Mouse (Mus musculus) liver, embryonic 11.5 days (tissue): Measurements from ENCODE around the gene Hist1h3a. TPM values are rescaled to one million over a fixed set of nuclear protein-coding genes. Genes with fewer than 3 reads are reported as not detected.

ENCODE experiments used
- ATAC-seq: fragments of 200-750 bp; cut with Nextera tagmentation; replicated peaks from 2 replicates; pipeline ENCODE4 v1.8.0; 2017; ENCODE audit warnings: moderate number of reproducible peaks, mild to moderate bottlenecking, moderate TSS enrichment, moderate library complexity; ENCODE audit not compliant: low FRiP score
- DNase-seq: peaks from one replicate; pipeline ENCODE4 v3.0.0-alpha.2; 2017; ENCODE audit warnings: low spot score
- H3K27ac ChIP-seq: fragments of 300-500 bp; sonication (generic); 2 replicates; pipeline ENCODE4 v1.5.1; 2014; ENCODE audit warnings: mild to moderate bottlenecking, low read depth, low read length, control low read depth
- H3K27me3 ChIP-seq: fragments of 300-500 bp; sonication (generic); replicated peaks from 2 replicates; pipeline ENCODE4 v1.6.1; 2014; ENCODE audit warnings: low read length, mixed read lengths; ENCODE audit not compliant: control insufficient read depth, insufficient read depth
- H3K36me3 ChIP-seq: fragments of 300-500 bp; sonication (generic); 2 replicates; pipeline ENCODE4 v1.6.1; 2014; ENCODE audit warnings: mild to moderate bottlenecking, low read length, moderate library complexity, mixed read lengths; ENCODE audit not compliant: control insufficient read depth, insufficient read depth
- H3K4me1 ChIP-seq: fragments of 300-500 bp; sonication (generic); replicated peaks from 2 replicates; pipeline ENCODE4 v1.6.1; 2014; ENCODE audit warnings: low read length, mixed read lengths; ENCODE audit not compliant: control insufficient read depth, insufficient read depth
- H3K4me2 ChIP-seq: fragments of 300-500 bp; sonication (generic); 2 replicates; pipeline ENCODE4 v1.6.1; 2014; ENCODE audit warnings: mild to moderate bottlenecking, control low read depth, moderate library complexity
- H3K4me3 ChIP-seq: fragments of 300-500 bp; sonication (generic); 2 replicates; pipeline ENCODE4 v1.5.1; 2014; ENCODE audit warnings: low read depth, low read length, control low read depth
- H3K9ac ChIP-seq: fragments of 300-500 bp; sonication (generic); 2 replicates; pipeline ENCODE4 v1.6.1; 2014; ENCODE audit warnings: low read depth, low read length, control low read depth
- H3K9me3 ChIP-seq: fragments of 300-500 bp; sonication (generic); 2 replicates; pipeline ENCODE4 v1.6.1; 2016; ENCODE audit warnings: low read length, inconsistent platforms, mixed read lengths; ENCODE audit not compliant: control insufficient read depth
- WGBS: fragments of 180-500 bp; shearing (Covaris S2); extraction: QIAGEN DNeasy Blood & Tissue Kit; methylation state at CpG from one replicate; pipeline ENCODE4 v1.1.7; 2014; 5-methylcytosine and 5-hydroxymethylcytosine counted together
- polyA plus RNA-seq: library from polyadenylated mRNA; unstranded; fragments of >200 nt; fragmentation: Nextera tagmentation; extraction: Ambion mirVana; gene quantifications from 2 replicates; pipeline ENCODE4 v1.2.1, GENCODE M21; 2014

Gene Hist1h3a
- polyA plus RNA-seq, 1 experiment from 2014 or later = 8.8 TPM

DNA sequence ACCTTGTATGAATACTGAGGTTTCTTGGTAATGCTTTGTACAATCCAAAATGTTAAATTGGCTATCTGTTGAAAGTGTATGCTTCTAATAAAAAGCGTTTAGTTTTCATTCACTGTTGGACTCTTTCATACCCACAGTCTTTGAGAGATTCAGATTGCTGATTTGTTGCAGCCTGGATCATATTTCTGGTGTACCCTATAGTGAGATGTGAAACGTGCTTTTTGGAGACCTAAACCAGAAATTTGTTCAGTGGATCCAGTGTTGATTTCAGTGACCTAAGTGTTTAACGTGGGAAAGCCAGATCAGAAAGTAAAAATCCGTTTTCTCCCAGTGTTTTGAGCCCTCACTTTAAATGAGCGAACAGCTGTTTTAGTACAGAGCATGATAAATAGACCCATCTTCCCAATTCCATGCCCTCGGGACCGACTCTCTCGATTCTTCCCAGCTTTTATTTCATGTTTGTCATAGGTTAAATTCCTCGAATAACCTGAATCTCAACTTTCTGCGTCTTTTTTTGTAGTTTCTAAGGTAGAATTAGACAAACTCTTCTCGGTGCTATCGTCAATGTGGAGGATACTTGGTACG lies 21.8 kb downstream of the Hist1h3a start:
- no peaks in the 10 kb centered on the region for H3K27me3 ChIP-seq
- H3K4me2 ChIP-seq = peak overlapping the region; percentile 91
- 23% methylated on average over 13 of the region's 13 CpGs for WGBS
- H3K4me3 ChIP-seq = peak overlapping the region; percentile 52
- no peaks in the 10 kb centered on the region for H3K36me3 ChIP-seq
- ATAC-seq (no peak), DNase-seq (no peak)
- no peaks in the 10 kb centered on the region for H3K9me3 ChIP-seq
- H3K4me1 ChIP-seq = peaks cover 7% of the 10 kb centered on the region
- peak overlapping the region; percentile 100 for H3K27ac ChIP-seq
- peak overlapping the region; percentile 83 for H3K9ac ChIP-seq

DNA sequence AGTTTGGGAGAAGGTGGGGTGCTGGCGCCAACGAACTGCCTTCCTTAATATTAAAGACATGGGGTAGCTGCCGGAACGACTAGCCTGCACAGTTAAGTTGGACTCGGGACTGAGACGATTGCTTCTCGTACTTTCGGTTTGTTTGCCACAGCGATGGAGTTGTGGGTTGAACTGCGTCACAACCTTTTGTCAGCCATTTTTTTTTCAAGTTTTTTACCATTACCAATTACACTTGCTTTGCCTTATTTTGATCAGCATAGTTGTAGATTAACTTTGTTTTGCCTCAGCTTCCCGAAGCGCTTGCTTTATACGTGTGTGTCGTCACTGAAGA lies 22.3 kb downstream of the Hist1h3a start:
- DNase-seq (no peak), ATAC-seq (no peak)
- no peaks in the 10 kb centered on the region for H3K36me3 ChIP-seq
- no peaks in the 10 kb centered on the region for H3K9me3 ChIP-seq
- H3K9ac ChIP-seq = peak overlapping the region; percentile 83
- peaks cover 7% of the 10 kb centered on the region for H3K4me1 ChIP-seq
- peak overlapping the region; percentile 52 for H3K4me3 ChIP-seq
- peak overlapping the region; percentile 100 for H3K27ac ChIP-seq
- no peaks in the 10 kb centered on the region for H3K27me3 ChIP-seq
- peak overlapping the region; percentile 91 for H3K4me2 ChIP-seq
- WGBS = under 1% methylated on average over 14 of the region's 14 CpGs

DNA sequence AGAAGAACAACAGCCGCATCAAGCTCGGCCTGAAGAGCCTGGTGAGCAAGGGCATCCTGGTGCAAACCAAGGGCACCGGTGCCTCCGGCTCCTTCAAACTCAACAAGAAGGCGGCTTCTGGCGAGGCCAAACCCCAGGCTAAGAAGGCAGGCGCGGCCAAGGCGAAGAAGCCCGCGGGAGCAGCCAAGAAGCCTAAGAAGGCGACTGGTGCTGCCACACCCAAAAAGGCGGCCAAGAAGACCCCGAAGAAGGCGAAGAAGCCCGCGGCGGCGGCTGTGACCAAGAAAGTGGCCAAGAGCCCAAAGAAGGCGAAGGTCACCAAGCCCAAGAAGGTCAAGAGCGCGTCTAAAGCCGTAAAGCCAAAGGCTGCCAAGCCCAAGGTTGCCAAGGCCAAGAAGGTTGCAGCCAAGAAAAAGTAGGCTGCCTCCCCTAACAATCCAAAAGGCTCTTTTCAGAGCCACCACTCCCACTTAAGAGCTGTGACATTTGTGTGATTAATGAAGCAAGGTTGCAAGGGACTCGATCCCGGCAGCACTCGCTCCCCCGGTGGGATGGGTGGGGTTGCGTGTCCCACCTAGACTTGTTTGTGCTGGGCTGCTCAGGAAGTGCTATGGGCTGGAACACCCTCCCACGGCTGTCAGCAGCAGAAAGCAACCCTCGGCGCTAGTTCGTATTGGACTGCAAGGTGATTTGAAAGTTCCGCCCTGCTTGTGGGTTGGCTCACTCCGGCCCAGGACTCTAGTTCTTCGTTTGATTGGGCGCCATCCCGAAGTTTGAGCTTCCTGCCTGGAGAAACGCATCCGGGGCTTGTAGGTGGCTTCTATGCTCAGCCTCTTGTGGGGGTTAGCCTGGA lies 22.9 kb downstream of the Hist1h3a start:
- Histone ChIP-seq H3K36me3 (no peaks in the 10 kb centered on the region), H3K4me3 (peak overlapping the region; percentile 52), H3K9me3 (no peaks in the 10 kb centered on the region), H3K27ac (peak overlapping the region; percentile 100), H3K9ac (peak overlapping the region; percentile 83), H3K4me1 (peaks cover 7% of the 10 kb centered on the region), H3K4me2 (peak overlapping the region; percentile 91), H3K27me3 (no peaks in the 10 kb centered on the region)
- ATAC-seq = peak; percentile 85
- under 1% methylated on average over 39 of the region's 39 CpGs for WGBS
- DNase-seq = peak; percentile 94

DNA sequence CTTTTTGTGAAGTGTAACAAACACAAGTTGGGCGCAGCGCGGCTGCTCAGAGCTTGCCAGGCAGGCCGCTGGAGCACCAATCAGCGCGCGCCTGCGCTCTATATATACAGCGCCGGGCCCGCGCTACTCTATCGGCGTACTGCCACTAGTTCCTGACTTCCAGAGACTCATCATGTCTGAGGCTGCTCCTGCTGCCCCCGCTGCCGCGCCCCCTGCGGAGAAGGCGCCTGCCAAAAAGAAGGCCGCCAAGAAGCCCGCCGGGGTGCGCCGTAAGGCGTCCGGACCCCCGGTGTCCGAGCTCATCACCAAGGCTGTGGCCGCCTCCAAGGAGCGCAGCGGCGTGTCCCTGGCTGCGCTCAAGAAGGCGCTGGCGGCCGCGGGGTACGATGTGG lies 23.5 kb downstream of the Hist1h3a start, which contains the start of gene Hist1h1c:
Gene Hist1h1c (plus strand): TSS at position 132 of the 392 bp plus-strand sequence.
- peaks cover 7% of the 10 kb centered on the region for H3K4me1 ChIP-seq
- H3K9me3 ChIP-seq = no peaks in the 10 kb centered on the region
- peak within 1 kb of the TSS; percentile 83 for H3K9ac ChIP-seq
- H3K4me2 ChIP-seq = peak within 1 kb of the TSS; percentile 91
- H3K36me3 ChIP-seq = no peaks in the 10 kb centered on the region
- ATAC-seq (peak; percentile 83), DNase-seq (peak; percentile 95)
- under 1% methylated on average over 30 of the region's 38 CpGs for WGBS
- no peaks in the 10 kb centered on the region for H3K27me3 ChIP-seq
- H3K4me3 ChIP-seq = peak within 1 kb of the TSS; percentile 52
- peak within 1 kb of the TSS; percentile 100 for H3K27ac ChIP-seq

DNA sequence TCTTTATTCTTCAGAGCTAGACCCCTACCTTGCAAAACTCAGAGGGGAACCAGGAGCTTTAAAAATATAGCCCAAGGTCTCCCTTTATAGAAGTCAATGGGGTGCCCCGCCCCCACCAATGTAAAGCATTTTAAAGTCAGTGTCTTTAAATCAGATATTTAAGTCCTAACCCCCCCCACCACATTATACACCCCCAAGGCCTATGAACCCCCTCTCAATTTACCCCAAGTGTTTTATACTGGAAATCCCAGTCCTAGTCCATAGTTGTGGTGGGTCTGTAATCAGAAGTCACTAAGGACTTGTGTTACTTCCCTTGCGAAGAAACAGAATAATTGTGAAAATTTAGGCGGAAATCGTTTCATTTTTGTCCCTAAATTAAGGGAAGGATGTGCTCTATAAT lies 24.1 kb downstream of the Hist1h3a start:
- Histone ChIP-seq H3K36me3 (no peaks in the 10 kb centered on the region), H3K27ac (peak overlapping the region; percentile 100), H3K4me3 (peak overlapping the region; percentile 52), H3K9me3 (no peaks in the 10 kb centered on the region), H3K4me1 (peaks cover 7% of the 10 kb centered on the region), H3K27me3 (no peaks in the 10 kb centered on the region), H3K9ac (peak overlapping the region; percentile 83), H3K4me2 (peak overlapping the region; percentile 91)
- WGBS = 23% methylated on average over 4 of the region's 4 CpGs
- no peak for ATAC-seq
- no peak for DNase-seq

DNA sequence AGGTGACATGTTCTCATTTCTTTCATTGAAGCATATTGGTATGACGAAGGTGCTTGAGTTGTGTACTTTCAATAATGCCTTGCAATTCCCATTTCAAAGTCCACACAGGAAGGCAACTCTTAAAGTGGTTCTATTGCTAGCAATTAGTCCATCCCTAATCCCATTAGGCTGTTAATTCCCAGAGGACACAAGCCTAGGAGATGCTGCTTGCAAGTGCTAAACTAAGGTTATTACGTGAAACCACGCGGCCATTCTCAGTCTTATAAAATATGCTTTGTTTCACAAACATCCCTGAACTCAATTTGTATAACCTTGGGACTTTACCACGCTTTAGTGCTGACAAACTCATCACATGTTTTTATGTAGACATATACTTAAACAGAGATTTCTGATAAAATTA lies 25.1 kb downstream of the Hist1h3a start:
- DNase-seq = no peak
- Histone ChIP-seq H3K4me3 (no peak overlapping the region), H3K36me3 (no peaks in the 10 kb centered on the region), H3K27ac (peak overlapping the region; percentile 32; the same call in 1 of the 2 replicates), H3K4me1 (peaks cover 7% of the 10 kb centered on the region), H3K9ac (no peak overlapping the region), H3K4me2 (no peak overlapping the region), H3K9me3 (no peaks in the 10 kb centered on the region), H3K27me3 (no peaks in the 10 kb centered on the region)
- WGBS = 91% methylated on average over 5 of the region's 5 CpGs
- no peak for ATAC-seq

DNA sequence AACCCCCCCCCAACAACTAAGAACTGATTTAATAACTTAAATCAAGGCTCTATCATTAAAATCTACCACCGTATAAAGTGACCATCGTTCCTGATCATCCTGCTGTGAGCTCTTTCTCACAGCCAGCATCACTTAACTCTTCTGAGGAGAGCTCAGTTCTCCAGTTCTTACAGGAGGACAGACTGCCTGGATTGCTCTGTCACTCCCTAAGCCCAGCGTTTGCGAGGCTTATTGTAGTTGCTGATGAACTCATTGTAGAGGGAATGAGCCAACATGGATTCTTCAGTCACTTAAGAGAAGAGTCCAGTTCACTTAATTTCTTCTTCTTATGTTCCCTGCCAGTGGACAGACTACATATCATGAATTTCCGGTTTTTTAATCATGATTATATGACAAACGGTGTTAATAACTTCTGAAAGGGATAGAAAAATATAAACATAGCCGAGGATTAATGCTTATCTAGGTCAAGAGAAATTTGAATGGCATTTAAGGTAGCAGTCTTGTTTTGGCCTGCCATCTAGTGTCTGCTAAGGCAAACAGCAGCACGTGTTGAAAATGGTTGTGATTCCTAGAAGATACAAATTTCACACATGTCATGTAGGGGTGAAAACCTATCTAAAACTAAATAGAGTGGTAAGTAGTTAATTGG lies 29.9 kb downstream of the Hist1h3a start:
- ATAC-seq (0 out of 2 replicates have a peak, but pooled peaks have one; percentile 29), DNase-seq (no peak)
- no peak overlapping the region for H3K9ac ChIP-seq
- no peaks in the 10 kb centered on the region for H3K27me3 ChIP-seq
- peaks cover 12% of the 10 kb centered on the region; the same call in 1 of the 2 replicates for H3K4me1 ChIP-seq
- WGBS = 25% methylated on average over 8 of the region's 8 CpGs
- no peak overlapping the region for H3K27ac ChIP-seq
- H3K9me3 ChIP-seq = no peaks in the 10 kb centered on the region
- no peak overlapping the region for H3K4me2 ChIP-seq
- no peaks in the 10 kb centered on the region for H3K36me3 ChIP-seq
- H3K4me3 ChIP-seq = no peak overlapping the region

DNA sequence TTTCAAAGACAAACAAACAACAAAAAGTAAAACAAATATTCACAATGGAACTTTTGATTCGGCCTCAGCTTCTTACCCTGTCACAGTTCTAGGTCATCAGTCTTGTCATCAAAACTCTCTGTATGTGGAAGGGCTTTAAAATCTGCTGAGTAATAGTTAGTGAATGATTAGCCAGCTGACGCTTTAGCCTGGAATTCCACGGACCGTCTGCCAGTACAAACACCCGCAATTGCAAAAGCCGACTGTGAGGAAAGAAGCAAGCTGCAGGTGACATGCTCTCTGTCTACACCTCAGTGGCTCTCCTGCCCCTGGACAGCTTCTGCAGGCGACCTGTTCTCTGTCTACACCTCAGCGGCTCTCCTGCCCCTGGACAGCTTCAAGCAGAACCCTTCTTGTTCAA lies 31.7 kb downstream of the Hist1h3a start:
- Histone ChIP-seq H3K27me3 (no peaks in the 10 kb centered on the region), H3K4me2 (peak overlapping the region; percentile 27), H3K9me3 (no peaks in the 10 kb centered on the region), H3K4me1 (peaks cover 12% of the 10 kb centered on the region; the same call in 1 of the 2 replicates), H3K27ac (no peak overlapping the region), H3K4me3 (no peak overlapping the region), H3K36me3 (no peaks in the 10 kb centered on the region), H3K9ac (no peak overlapping the region)
- ATAC-seq (peak; percentile 50), DNase-seq (no peak)
- WGBS = 42% methylated on average over 8 of the region's 8 CpGs
